Mouse (Mus musculus) G1E (cell line): Measurements from ENCODE around the gene Acer2.

Source experiments
- CTCF ChIP-seq: IDR thresholded peaks from 2 replicates; pipeline ENCODE4 v1.5.1; 2012; ENCODE audit warnings: low read depth, low read length, inconsistent platforms, mixed read lengths
- GATA1 ChIP-seq: IDR thresholded peaks from 2 replicates; pipeline ENCODE4 v1.6.1; 2012; ENCODE audit warnings: borderline replicate concordance, low read length, inconsistent platforms, mixed read lengths

GRCm38 (mm10) chr4:86847246-86847645, 26.9 kb upstream of the Acer2 start:
- no peak for TF ChIP-seq CTCF
- TF ChIP-seq GATA1, result no peak
